In genomic region chr4:106842561-106842960, GRCm38 (mm10) we compare ENCODE assay signal across 16 mouse cellular contexts. TPM values are rescaled to one million over a fixed set of nuclear protein-coding genes. Genes with fewer than 3 reads are reported as not detected.
DNase-seq lines count a peak whose midpoint lies in the region; ATAC-seq lines count a peak whose summit lies in the region.
"Had no signal": no experiment of that assay in that cellular context is flagged by ENCODE, and none has a peak within 500 bp of the region (broad histone marks: within the 10 kb centered on the region; RNA-seq: fewer than 3 reads in every experiment).

No protein-coding gene starts in this region.

- H3K9ac ChIP-seq in hindbrain, embryonic 13.5 days, result peak overlapping the region; percentile 43; the same call in 1 of the 2 replicates
- H3K9ac ChIP-seq in hindbrain, embryonic 12.5 days, result no peak overlapping the region
- no peak overlapping the region; the same call in 1 of the 2 replicates for H3K9ac ChIP-seq in limb, embryonic 11.5 days (ENCODE audit: low read length)
- H3K9ac ChIP-seq: heart, embryonic 15.5 days had no signal

- ATAC-seq in hindbrain, embryonic 13.5 days (ENCODE audit: low FRiP score), result no peak
- ATAC-seq in hindbrain, embryonic 12.5 days (ENCODE audit: low FRiP score), result no peak
- ATAC-seq in limb, embryonic 11.5 days (ENCODE audit: insufficient number of reproducible peaks, low FRiP score, low TSS enrichment, low read depth), result no peak
- ATAC-seq: hindbrain, postnatal 0 days had no signal

- peaks cover 53% of the 10 kb centered on the region for H3K4me1 ChIP-seq in hindbrain, embryonic 13.5 days (replicated peaks)
- H3K4me1 ChIP-seq in hindbrain, embryonic 12.5 days, result peaks cover 53% of the 10 kb centered on the region
- H3K4me1 ChIP-seq in limb, embryonic 11.5 days (ENCODE audit: control insufficient read depth, insufficient read depth, low read length), result peaks cover 58% of the 10 kb centered on the region

- H3K4me3 ChIP-seq in hindbrain, embryonic 13.5 days, result no peak overlapping the region
- no peak overlapping the region for H3K4me3 ChIP-seq in hindbrain, embryonic 12.5 days
- H3K4me3 ChIP-seq in limb, embryonic 11.5 days (ENCODE audit: low read depth, low read length), result no peak overlapping the region
- H3K4me3 ChIP-seq: erythroblast, embryonic 14.5 days; heart, embryonic 15.5 days; megakaryocyte, embryonic 14.5 days; neural tube, embryonic 13.5 days had no signal

- 0 out of 2 replicates have a peak overlapping the region, but pooled peaks have one; percentile 44 for H3K27ac ChIP-seq in hindbrain, embryonic 13.5 days
- H3K27ac ChIP-seq in hindbrain, embryonic 12.5 days, result no peak overlapping the region
- peak overlapping the region; percentile 94; the same call in 1 of the 2 replicates for H3K27ac ChIP-seq in limb, embryonic 11.5 days (replicated peaks; ENCODE audit: low read depth, low read length)
- H3K27ac ChIP-seq: heart, embryonic 15.5 days; hindbrain, postnatal 0 days; kidney, postnatal 0 days had no signal

- no peaks in the 10 kb centered on the region for H3K27me3 ChIP-seq in hindbrain, embryonic 13.5 days
- H3K27me3 ChIP-seq in hindbrain, embryonic 12.5 days, result no peaks in the 10 kb centered on the region
- H3K27me3 ChIP-seq in limb, embryonic 11.5 days (ENCODE audit: control insufficient read depth, insufficient read depth, low read length), result no peaks in the 10 kb centered on the region
- H3K27me3 ChIP-seq: heart, embryonic 15.5 days; neural tube, embryonic 13.5 days had no signal

- DNase-seq in urinary bladder, postnatal 14 days (ENCODE audit: low spot score), result peak; percentile 18
- no peak for DNase-seq in urinary bladder, postnatal 36 days (ENCODE audit: low spot score in 2 of 2)
- DNase-seq in limb, embryonic 11.5 days (ENCODE audit: low spot score), result no peak
- peak; percentile 59 for DNase-seq in thymus, postnatal 4 days
- no peak for DNase-seq in testis, postnatal 14 days (ENCODE audit: low spot score)
- DNase-seq in embryo, embryonic 10 days (ENCODE audit: low spot score), result no peak
- DNase-seq: cerebellum, adult 2 months; right cerebral cortex, adult 18-20 months had no signal

- H3K9me3 ChIP-seq in hindbrain, embryonic 13.5 days, result no peaks in the 10 kb centered on the region
- H3K9me3 ChIP-seq in hindbrain, embryonic 12.5 days (replicated peaks), result no peaks in the 10 kb centered on the region
- no peaks in the 10 kb centered on the region for H3K9me3 ChIP-seq in limb, embryonic 11.5 days (ENCODE audit: control insufficient read depth, low read length)
- H3K9me3 ChIP-seq: heart, embryonic 15.5 days; megakaryocyte, embryonic 14.5 days; neural tube, embryonic 13.5 days had no signal

- no peaks in the 10 kb centered on the region for H3K36me3 ChIP-seq in hindbrain, embryonic 13.5 days
- no peaks in the 10 kb centered on the region for H3K36me3 ChIP-seq in hindbrain, embryonic 12.5 days
- no peaks in the 10 kb centered on the region for H3K36me3 ChIP-seq in limb, embryonic 11.5 days (ENCODE audit: control insufficient read depth, insufficient read depth, low read length)
- H3K36me3 ChIP-seq: heart, embryonic 15.5 days; neural tube, embryonic 13.5 days had no signal

- no peak overlapping the region for H3K4me2 ChIP-seq in hindbrain, embryonic 13.5 days
- no peak overlapping the region for H3K4me2 ChIP-seq in hindbrain, embryonic 12.5 days (replicated peaks)
- H3K4me2 ChIP-seq in limb, embryonic 11.5 days (ENCODE audit: low read depth, severe bottlenecking), result no peak overlapping the region
- H3K4me2 ChIP-seq: heart, embryonic 15.5 days; neural tube, embryonic 13.5 days had no signal

- WGBS in hindbrain, embryonic 13.5 days, result 60% methylated on average over 8 of the region's 8 CpGs
- 61% methylated on average over 8 of the region's 8 CpGs for WGBS in hindbrain, embryonic 12.5 days
- 50% methylated on average over 8 of the region's 8 CpGs for WGBS in limb, embryonic 11.5 days

RNA-seq across cellular contexts. Expression of gene Acot11, which starts 37.8 kb away (rescaled TPM):
- 1.3 and 1.5 TPM in 2 replicates for polyA plus RNA-seq in hindbrain, embryonic 13.5 days (2015; fragmentation: Nextera tagmentation; extraction: Ambion mirVana)
- 2.4 TPM in 2 replicates for polyA plus RNA-seq in hindbrain, embryonic 12.5 days (2016; fragmentation: Nextera tagmentation; extraction: Ambion mirVana)
- 6.5 and 10.1 TPM in 2 replicates for polyA plus RNA-seq in limb, embryonic 11.5 days (2014; fragmentation: Nextera tagmentation; extraction: Ambion mirVana)

Comparison
In these comparisons a context has a peak if more than half of its experiments do, and no peak if none do; other contexts are left out.
1. DNase-seq: peak in urinary bladder, postnatal 14 days (single experiment) and thymus, postnatal 4 days (single experiment); none in urinary bladder, postnatal 36 days (0 of 2), limb, embryonic 11.5 days (single experiment), testis, postnatal 14 days (single experiment) and embryo, embryonic 10 days (single experiment).